Mouse (Mus musculus) cerebellum, adult 2 months (tissue): ENCODE results near the gene Rbms3. TPM values are rescaled to one million over a fixed set of nuclear protein-coding genes. Genes with fewer than 3 reads are reported as not detected.

ENCODE experiments used
- DNase-seq, 2 experiments: peaks; one replicate each; pipeline ENCODE4 v3.0.0; 2021
- H3K27ac ChIP-seq: fragments of 200-500 bp; 2 replicates; pipeline ENCODE4 v1.5.1; 2012; ENCODE audit warnings: low read length, control low read depth, inconsistent platforms; ENCODE audit not compliant: insufficient read depth
- H3K27me3 ChIP-seq: fragments of 200-500 bp; 2 replicates; pipeline ENCODE4 v1.6.1; 2012; ENCODE audit warnings: inconsistent platforms, mild to moderate bottlenecking, low read length, moderate library complexity; ENCODE audit not compliant: control insufficient read depth, insufficient read depth
- H3K4me1 ChIP-seq: fragments of 200-500 bp; 2 replicates; pipeline ENCODE4 v1.6.1; 2011; ENCODE audit warnings: low read length; ENCODE audit not compliant: control insufficient read depth, insufficient read depth
- H3K4me3 ChIP-seq: fragments of 200-500 bp; replicated peaks from 2 replicates; pipeline ENCODE3; 2011; ENCODE audit warnings: mild to moderate bottlenecking, low read depth, low read length, control low read depth; ENCODE audit not compliant: insufficient read depth
- CTCF ChIP-seq: fragments of 200-500 bp; IDR thresholded peaks from 2 replicates; pipeline ENCODE4 v1.5.1; 2011; ENCODE audit warnings: low read depth, mild to moderate bottlenecking, control low read depth, low read length, moderate library complexity, borderline replicate concordance; ENCODE audit not compliant: insufficient read depth
- POLR2A ChIP-seq: fragments of 200-500 bp; IDR thresholded peaks from 2 replicates; pipeline ENCODE4 v1.6.1; 2011; ENCODE audit warnings: low read length, control low read depth, borderline replicate concordance; ENCODE audit not compliant: insufficient read depth
- WGBS: fragments of 180-500 bp; shearing (Covaris S2); methylation state at CpG from one replicate; pipeline ENCODE4 v1.1.7; 2018; 5-methylcytosine and 5-hydroxymethylcytosine counted together
- polyA plus RNA-seq: library from polyadenylated mRNA; depleted of rRNA; stranded (reverse); fragments of >200 nt; gene quantifications from 2 replicates; pipeline ENCODE4 v1.2.3, GENCODE M21; 2012

Gene Rbms3
- polyA plus RNA-seq, 1 experiment, result 13.3 TPM

DNA sequence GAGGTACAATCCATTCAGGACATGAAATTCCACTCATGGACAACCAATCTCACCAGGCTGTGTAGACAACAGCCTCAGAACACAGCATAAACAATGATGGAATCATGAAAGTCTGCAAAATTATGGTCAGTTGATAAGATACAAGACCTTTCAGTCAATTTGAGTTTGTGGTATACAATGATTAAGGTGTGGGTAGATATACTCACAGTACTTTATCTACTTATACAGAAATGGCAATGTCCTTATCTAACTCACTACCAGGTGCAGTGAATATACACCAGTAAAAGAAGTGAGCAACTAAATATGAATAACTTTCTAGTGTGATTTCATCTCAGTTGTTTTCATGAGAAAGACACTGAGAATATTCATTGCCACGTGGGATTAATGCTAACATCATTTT lies 796.9 kb downstream of the Rbms3 start:
- DNase-seq, result no peak
- Histone ChIP-seq H3K4me3 (no peak overlapping the region), H3K27ac (no peak overlapping the region), H3K27me3 (no peaks in the 10 kb centered on the region; the same call in 1 of the 2 replicates), H3K4me1 (no peaks in the 10 kb centered on the region)
- no peak for TF ChIP-seq POLR2A
- no peak for TF ChIP-seq CTCF
- WGBS, result 78% methylated on average over 1 of the region's 1 CpGs

DNA sequence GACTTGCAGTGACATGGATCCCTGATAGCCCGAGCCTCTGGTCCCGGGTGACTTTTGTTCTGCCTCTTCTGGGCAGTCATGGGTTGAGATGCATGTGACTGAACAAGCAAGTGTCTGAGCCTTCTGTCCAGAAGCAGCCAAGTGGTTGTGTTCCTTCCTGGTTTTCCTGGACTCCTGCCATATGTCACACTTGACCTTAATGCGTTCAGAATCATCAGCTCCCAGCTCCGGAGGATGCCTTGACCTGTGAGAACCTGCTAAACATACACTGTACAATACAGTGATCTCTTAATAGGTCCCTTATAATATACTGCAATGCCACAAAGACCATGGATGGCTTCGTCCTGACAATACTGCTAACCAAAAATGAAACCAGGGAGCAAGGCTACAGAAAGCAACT lies 798.3 kb downstream of the Rbms3 start:
- no peak overlapping the region for H3K4me3 ChIP-seq
- WGBS, result 45% methylated on average over 5 of the region's 5 CpGs
- H3K4me1 ChIP-seq, result no peaks in the 10 kb centered on the region
- DNase-seq, result no peak
- no peak overlapping the region for H3K27ac ChIP-seq
- no peak for TF ChIP-seq POLR2A
- no peak for TF ChIP-seq CTCF
- H3K27me3 ChIP-seq, result no peaks in the 10 kb centered on the region

DNA sequence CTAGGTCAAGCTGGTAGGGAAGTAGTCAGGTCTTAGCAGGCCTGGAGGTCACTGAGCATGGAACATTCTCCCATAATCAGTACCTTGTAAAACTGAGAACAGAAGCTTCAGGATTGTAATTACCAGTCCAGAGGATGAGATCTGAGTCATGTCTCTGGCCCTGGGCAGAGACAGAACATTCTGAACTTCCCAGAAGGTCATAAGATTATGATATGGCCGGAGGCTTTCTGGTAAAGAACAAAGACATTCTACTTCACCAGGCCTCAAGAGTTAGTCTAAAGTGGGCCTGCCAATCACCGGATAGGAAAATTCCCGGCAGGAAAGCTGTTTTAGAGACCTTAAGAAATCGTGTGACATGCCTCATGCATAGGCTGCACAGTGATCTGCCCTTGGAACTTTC lies 799.8 kb downstream of the Rbms3 start:
- H3K27me3 ChIP-seq, result no peaks in the 10 kb centered on the region
- no peak overlapping the region for H3K4me3 ChIP-seq
- TF ChIP-seq POLR2A, result no peak
- TF ChIP-seq CTCF, result no peak
- H3K27ac ChIP-seq, result no peak overlapping the region
- no peak for DNase-seq
- 89% methylated on average over 4 of the region's 4 CpGs for WGBS
- no peaks in the 10 kb centered on the region for H3K4me1 ChIP-seq

DNA sequence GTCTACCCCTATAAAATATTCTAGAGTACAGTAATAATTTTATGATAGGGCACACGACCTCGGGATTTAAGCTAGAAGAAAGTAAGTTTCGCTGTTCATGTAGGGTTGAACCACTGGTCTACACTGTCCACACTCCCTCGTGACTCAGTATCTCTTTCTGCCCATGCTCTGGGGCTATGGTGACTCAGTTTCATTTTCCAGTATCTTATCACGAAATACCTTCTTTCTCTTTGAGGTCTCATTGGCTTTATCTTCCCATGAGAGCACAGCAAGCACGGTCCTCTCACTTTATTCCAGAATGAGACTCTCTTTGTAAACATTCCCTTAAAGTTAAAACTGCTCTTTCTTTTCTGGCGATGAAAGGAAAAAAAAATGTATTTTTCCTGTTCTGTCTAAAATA lies 808.1 kb downstream of the Rbms3 start:
- Histone ChIP-seq H3K27me3 (no peaks in the 10 kb centered on the region), H3K4me3 (no peak overlapping the region), H3K4me1 (no peaks in the 10 kb centered on the region), H3K27ac (no peak overlapping the region)
- no peak for TF ChIP-seq CTCF
- TF ChIP-seq POLR2A, result no peak
- DNase-seq, result no peak
- 92% methylated on average over 7 of the region's 7 CpGs for WGBS

DNA sequence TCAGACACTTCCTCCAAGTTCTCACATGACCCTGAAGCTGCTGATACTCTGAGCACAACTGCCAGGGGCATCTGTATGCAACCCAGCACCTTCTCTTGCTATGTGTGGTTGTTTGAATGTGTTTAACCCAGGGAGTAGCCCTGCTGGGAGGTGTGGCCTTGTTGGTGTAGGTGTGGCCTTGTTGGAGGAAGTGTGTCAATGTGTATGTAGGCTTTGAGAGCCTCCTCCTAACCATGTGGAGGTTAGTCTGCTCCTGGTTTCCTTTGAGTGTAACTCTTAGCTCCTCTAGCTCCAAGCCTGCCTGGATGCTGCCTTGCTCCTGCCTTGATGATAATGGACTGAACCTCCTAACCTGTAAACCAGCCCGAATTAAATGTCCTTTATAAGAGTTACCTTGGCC lies 812.5 kb downstream of the Rbms3 start:
- DNase-seq, result no peak
- 63% methylated on average over 1 of the region's 1 CpGs for WGBS
- H3K4me1 ChIP-seq, result no peaks in the 10 kb centered on the region
- H3K27ac ChIP-seq, result no peak overlapping the region
- H3K27me3 ChIP-seq, result no peaks in the 10 kb centered on the region
- H3K4me3 ChIP-seq, result no peak overlapping the region
- TF ChIP-seq POLR2A (no peak), CTCF (no peak)

DNA sequence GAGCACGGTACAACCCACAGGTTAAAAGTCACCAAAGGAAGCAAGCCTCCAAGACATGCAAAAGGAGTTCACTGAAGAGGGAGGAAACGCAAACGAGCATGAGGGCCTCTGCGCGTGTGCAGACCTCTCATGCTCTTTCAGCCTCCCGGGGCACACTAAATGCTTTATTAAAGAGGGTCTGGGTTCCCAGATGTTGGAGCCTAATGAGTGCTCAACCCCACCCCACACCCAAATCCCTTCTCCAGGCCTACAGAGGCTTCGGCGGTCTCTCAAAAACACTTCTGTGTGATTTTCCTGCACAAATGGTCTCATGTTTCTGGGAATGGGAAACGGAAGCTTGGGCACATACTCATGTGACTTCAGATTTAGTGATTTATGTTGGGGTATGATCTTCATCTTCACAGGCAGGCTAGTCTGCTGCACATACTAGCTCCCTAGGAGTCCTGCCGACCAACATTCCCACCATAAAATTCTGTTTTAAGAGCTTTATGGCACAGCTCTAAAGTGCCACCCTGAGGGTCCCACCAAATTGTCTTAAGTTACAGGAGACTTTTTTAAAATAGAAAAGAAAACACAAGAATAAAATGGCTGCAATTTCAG lies 815.1 kb downstream of the Rbms3 start:
- H3K4me3 ChIP-seq, result no peak overlapping the region
- 91% methylated on average over 10 of the region's 10 CpGs for WGBS
- no peak overlapping the region for H3K27ac ChIP-seq
- no peaks in the 10 kb centered on the region for H3K4me1 ChIP-seq
- no peaks in the 10 kb centered on the region for H3K27me3 ChIP-seq
- TF ChIP-seq CTCF (no peak), POLR2A (no peak)
- DNase-seq, result no peak

DNA sequence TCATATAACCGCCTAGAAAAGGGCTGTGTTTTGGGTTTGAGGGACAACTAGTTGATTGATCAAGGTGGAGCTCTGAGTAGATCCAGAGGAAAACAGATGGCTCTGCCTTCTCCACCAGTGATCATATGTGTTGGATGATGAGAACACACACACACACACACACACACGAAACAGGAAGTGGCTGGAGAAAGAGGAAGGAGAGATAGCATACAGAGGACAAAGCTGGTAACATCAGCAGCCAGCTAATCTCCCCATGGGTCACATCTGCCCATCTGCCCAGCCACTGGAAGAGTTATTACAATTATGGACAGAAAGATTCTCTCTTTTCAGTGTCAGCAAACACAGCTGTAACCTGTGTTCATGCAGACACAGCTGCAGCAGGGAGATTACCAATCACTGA lies 816.3 kb downstream of the Rbms3 start:
- no peaks in the 10 kb centered on the region for H3K27me3 ChIP-seq
- no peaks in the 10 kb centered on the region for H3K4me1 ChIP-seq
- no peak overlapping the region for H3K27ac ChIP-seq
- DNase-seq, result no peak
- no peak for TF ChIP-seq POLR2A
- TF ChIP-seq CTCF, result no peak
- H3K4me3 ChIP-seq, result no peak overlapping the region
- 77% methylated on average over 2 of the region's 2 CpGs for WGBS

DNA sequence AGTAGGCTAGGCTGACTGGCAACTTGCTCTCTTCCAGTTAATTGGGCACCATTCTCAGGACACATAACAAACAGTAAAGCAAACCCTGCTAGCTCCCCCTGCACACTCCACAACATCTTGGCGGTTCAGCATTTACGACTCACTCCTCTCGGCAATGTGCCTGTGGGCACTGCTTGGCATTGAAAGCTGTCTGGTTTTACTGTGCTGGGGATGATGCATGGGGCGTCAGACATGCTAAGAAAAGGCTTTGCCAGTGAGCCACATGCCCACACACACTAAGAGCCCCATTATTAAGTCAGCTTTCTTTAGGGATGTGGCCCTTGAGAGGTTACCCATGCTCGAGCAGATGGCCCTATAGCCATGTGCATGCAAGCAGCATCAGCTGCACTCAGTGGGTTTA lies 820.5 kb downstream of the Rbms3 start:
- no peak for DNase-seq
- Histone ChIP-seq H3K4me1 (no peaks in the 10 kb centered on the region), H3K4me3 (no peak overlapping the region), H3K27me3 (no peaks in the 10 kb centered on the region), H3K27ac (no peak overlapping the region)
- 62% methylated on average over 5 of the region's 5 CpGs for WGBS
- TF ChIP-seq POLR2A (no peak), CTCF (no peak)

DNA sequence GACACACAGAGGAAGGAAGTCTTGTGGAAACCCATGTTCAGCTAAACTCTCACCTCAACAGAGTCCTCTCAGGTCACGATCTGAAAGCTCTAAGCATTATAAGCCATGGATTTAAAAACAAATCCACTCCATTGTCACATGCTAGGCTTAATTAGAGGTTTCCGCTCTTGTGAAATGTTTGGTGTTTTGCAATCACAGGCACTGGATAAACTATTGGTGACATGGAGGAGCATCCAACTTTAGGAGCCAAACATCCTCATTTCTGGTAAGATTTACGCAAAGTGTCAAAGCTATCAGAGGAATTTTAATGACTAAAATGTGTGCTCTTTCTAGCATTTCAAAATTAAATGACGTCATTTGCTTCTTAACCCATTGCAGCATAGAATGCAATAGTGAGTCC lies 821.3 kb downstream of the Rbms3 start:
- Histone ChIP-seq H3K4me1 (no peaks in the 10 kb centered on the region), H3K27me3 (no peaks in the 10 kb centered on the region), H3K4me3 (no peak overlapping the region), H3K27ac (no peak overlapping the region)
- DNase-seq, result no peak
- TF ChIP-seq POLR2A (no peak), CTCF (no peak)
- WGBS, result 94% methylated on average over 4 of the region's 4 CpGs
